Mouse (Mus musculus): ENCODE measurements around the gene Pcolce. TPM values are rescaled to one million over a fixed set of nuclear protein-coding genes. Genes with fewer than 3 reads are reported as not detected.

Gene Pcolce
- polyA plus RNA-seq, 1 experiment from 2014 or later = 133 TPM

- Histone ChIP-seq H3K27ac (replicated peaks; ENCODE audit: low read depth, low read length) (no peak overlapping the region), H3K9me3 (replicated peaks; ENCODE audit: control insufficient read depth, low read length) (no peaks in the 10 kb centered on the region), H3K27me3 (ENCODE audit: control insufficient read depth, insufficient read depth, low read length) (0 out of 2 replicates have a peak, but pooled peaks cover 3% of the 10 kb centered on the region), H3K4me3 (ENCODE audit: low read depth, low read length) (no peak overlapping the region), H3K36me3 (replicated peaks; ENCODE audit: control insufficient read depth, insufficient read depth, low read depth, low read length) (no peaks in the 10 kb centered on the region), H3K4me2 (ENCODE audit: low read depth, low read length) (no peak overlapping the region), H3K9ac (replicated peaks; ENCODE audit: low read length) (no peak overlapping the region), H3K4me1 (ENCODE audit: control insufficient read depth, insufficient read depth, low read length) (peaks cover 5% of the 10 kb centered on the region; the same call in 1 of the 2 replicates)
- ATAC-seq (replicated peaks; ENCODE audit: insufficient number of reproducible peaks, low FRiP score, low TSS enrichment, low read depth) = no peak
- no peak for DNase-seq (ENCODE audit: low spot score)
- 81% methylated on average over 6 of the region's 6 CpGs for WGBS
Observed at GRCm38 (mm10) chr5:137580246-137580645, 33.3 kb downstream of the Pcolce start.

DNA sequence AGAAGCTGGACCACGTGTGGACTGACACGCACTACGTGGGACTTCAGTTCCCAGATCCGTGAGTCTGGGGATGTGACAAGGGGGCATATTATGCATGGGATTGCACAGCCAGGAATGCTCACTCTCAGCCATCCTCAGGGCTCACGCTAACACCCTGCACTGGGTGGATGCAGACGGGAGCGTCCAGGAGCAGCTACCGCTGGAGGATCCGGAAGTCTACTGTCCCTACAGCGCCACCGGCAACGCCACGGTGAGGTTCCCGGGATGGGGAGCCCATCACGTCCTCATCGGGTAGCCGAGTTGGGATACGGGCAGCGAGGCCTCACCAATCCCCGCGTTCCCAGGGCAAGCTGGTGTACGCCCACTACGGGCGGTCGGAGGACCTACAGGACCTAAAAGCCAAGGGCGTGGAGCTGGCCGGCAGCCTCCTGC, 39.1 kb downstream of the Pcolce start:
- no peak for ATAC-seq (replicated peaks; ENCODE audit: insufficient number of reproducible peaks, low FRiP score, low TSS enrichment, low read depth)
- DNase-seq (ENCODE audit: low spot score) = peak; percentile 49
- H3K36me3 ChIP-seq (replicated peaks; ENCODE audit: control insufficient read depth, insufficient read depth, low read depth, low read length) = no peaks in the 10 kb centered on the region
- H3K27me3 ChIP-seq (ENCODE audit: control insufficient read depth, insufficient read depth, low read length) = no peaks in the 10 kb centered on the region
- no peaks in the 10 kb centered on the region for H3K9me3 ChIP-seq (replicated peaks; ENCODE audit: control insufficient read depth, low read length)
- peak overlapping the region; percentile 51 for H3K4me2 ChIP-seq (ENCODE audit: low read depth, low read length)
- H3K4me3 ChIP-seq (ENCODE audit: low read depth, low read length) = peak overlapping the region; percentile 10; the same call in 1 of the 2 replicates
- WGBS = 4% methylated on average over 27 of the region's 27 CpGs
- H3K9ac ChIP-seq (replicated peaks; ENCODE audit: low read length) = peak overlapping the region; percentile 44
- no peak overlapping the region for H3K27ac ChIP-seq (replicated peaks; ENCODE audit: low read depth, low read length)
- no peaks in the 10 kb centered on the region for H3K4me1 ChIP-seq (ENCODE audit: control insufficient read depth, insufficient read depth, low read length)

- no peak for ATAC-seq (replicated peaks; ENCODE audit: insufficient number of reproducible peaks, low FRiP score, low TSS enrichment, low read depth)
- DNase-seq (ENCODE audit: low spot score) = no peak
- Histone ChIP-seq H3K9me3 (replicated peaks; ENCODE audit: control insufficient read depth, low read length) (no peaks in the 10 kb centered on the region), H3K27ac (replicated peaks; ENCODE audit: low read depth, low read length) (no peak overlapping the region), H3K4me3 (ENCODE audit: low read depth, low read length) (no peak overlapping the region), H3K4me2 (ENCODE audit: low read depth, low read length) (no peak overlapping the region), H3K9ac (replicated peaks; ENCODE audit: low read length) (no peak overlapping the region), H3K27me3 (ENCODE audit: control insufficient read depth, insufficient read depth, low read length) (no peaks in the 10 kb centered on the region), H3K36me3 (replicated peaks; ENCODE audit: control insufficient read depth, insufficient read depth, low read depth, low read length) (no peaks in the 10 kb centered on the region), H3K4me1 (ENCODE audit: control insufficient read depth, insufficient read depth, low read length) (no peaks in the 10 kb centered on the region)
- 77% methylated on average over 17 of the region's 17 CpGs for WGBS
Observed at GRCm38 (mm10) chr5:137570691-137571586, 42.6 kb downstream of the Pcolce start.

GRCm38 (mm10) chr5:137570181-137570580, 43.4 kb downstream of the Pcolce start:
- H3K27me3 ChIP-seq (ENCODE audit: control insufficient read depth, insufficient read depth, low read length) = no peaks in the 10 kb centered on the region
- H3K4me2 ChIP-seq (ENCODE audit: low read depth, low read length) = no peak overlapping the region
- H3K9ac ChIP-seq (replicated peaks; ENCODE audit: low read length) = no peak overlapping the region
- H3K27ac ChIP-seq (replicated peaks; ENCODE audit: low read depth, low read length) = no peak overlapping the region
- H3K36me3 ChIP-seq (replicated peaks; ENCODE audit: control insufficient read depth, insufficient read depth, low read depth, low read length) = no peaks in the 10 kb centered on the region
- no peaks in the 10 kb centered on the region for H3K9me3 ChIP-seq (replicated peaks; ENCODE audit: control insufficient read depth, low read length)
- 59% methylated on average over 7 of the region's 7 CpGs for WGBS
- H3K4me1 ChIP-seq (ENCODE audit: control insufficient read depth, insufficient read depth, low read length) = no peaks in the 10 kb centered on the region
- no peak for DNase-seq (ENCODE audit: low spot score)
- no peak for ATAC-seq (replicated peaks; ENCODE audit: insufficient number of reproducible peaks, low FRiP score, low TSS enrichment, low read depth)
- no peak overlapping the region for H3K4me3 ChIP-seq (ENCODE audit: low read depth, low read length)

- Histone ChIP-seq H3K9ac (replicated peaks; ENCODE audit: low read length) (no peak within 1 kb of the TSS), H3K9me3 (replicated peaks; ENCODE audit: control insufficient read depth, low read length) (no peaks in the 10 kb centered on the region), H3K27ac (replicated peaks; ENCODE audit: low read depth, low read length) (no peak within 1 kb of the TSS), H3K4me2 (ENCODE audit: low read depth, low read length) (0 out of 2 replicates have a peak within 1 kb of the TSS, but pooled peaks have one; percentile 10), H3K4me3 (ENCODE audit: low read depth, low read length) (no peak within 1 kb of the TSS), H3K36me3 (replicated peaks; ENCODE audit: control insufficient read depth, insufficient read depth, low read depth, low read length) (no peaks in the 10 kb centered on the region), H3K27me3 (ENCODE audit: control insufficient read depth, insufficient read depth, low read length) (no peaks in the 10 kb centered on the region), H3K4me1 (ENCODE audit: control insufficient read depth, insufficient read depth, low read length) (no peaks in the 10 kb centered on the region)
- DNase-seq (ENCODE audit: low spot score) (no peak), ATAC-seq (replicated peaks; ENCODE audit: insufficient number of reproducible peaks, low FRiP score, low TSS enrichment, low read depth) (no peak)
- 36% methylated on average over 9 of the region's 9 CpGs for WGBS
Observed at GRCm38 (mm10) chr5:137569665-137570064, 43.9 kb downstream of the Pcolce start, which contains the start of gene Tfr2. Tfr2 (plus strand) TSS chr5:137569840.

- WGBS = 78% methylated on average over 12 of the region's 12 CpGs
- no peak for ATAC-seq (replicated peaks; ENCODE audit: insufficient number of reproducible peaks, low FRiP score, low TSS enrichment, low read depth)
- DNase-seq (ENCODE audit: low spot score) = no peak
- H3K36me3 ChIP-seq (replicated peaks; ENCODE audit: control insufficient read depth, insufficient read depth, low read depth, low read length) = no peaks in the 10 kb centered on the region
- no peaks in the 10 kb centered on the region for H3K4me1 ChIP-seq (ENCODE audit: control insufficient read depth, insufficient read depth, low read length)
- H3K27ac ChIP-seq (replicated peaks; ENCODE audit: low read depth, low read length) = no peak overlapping the region
- no peaks in the 10 kb centered on the region for H3K27me3 ChIP-seq (ENCODE audit: control insufficient read depth, insufficient read depth, low read length)
- H3K9ac ChIP-seq (replicated peaks; ENCODE audit: low read length) = no peak overlapping the region
- no peaks in the 10 kb centered on the region for H3K9me3 ChIP-seq (replicated peaks; ENCODE audit: control insufficient read depth, low read length)
- no peak overlapping the region for H3K4me3 ChIP-seq (ENCODE audit: low read depth, low read length)
- H3K4me2 ChIP-seq (ENCODE audit: low read depth, low read length) = no peak overlapping the region
Observed at GRCm38 (mm10) chr5:137569031-137569430, 44.6 kb downstream of the Pcolce start.

DNA sequence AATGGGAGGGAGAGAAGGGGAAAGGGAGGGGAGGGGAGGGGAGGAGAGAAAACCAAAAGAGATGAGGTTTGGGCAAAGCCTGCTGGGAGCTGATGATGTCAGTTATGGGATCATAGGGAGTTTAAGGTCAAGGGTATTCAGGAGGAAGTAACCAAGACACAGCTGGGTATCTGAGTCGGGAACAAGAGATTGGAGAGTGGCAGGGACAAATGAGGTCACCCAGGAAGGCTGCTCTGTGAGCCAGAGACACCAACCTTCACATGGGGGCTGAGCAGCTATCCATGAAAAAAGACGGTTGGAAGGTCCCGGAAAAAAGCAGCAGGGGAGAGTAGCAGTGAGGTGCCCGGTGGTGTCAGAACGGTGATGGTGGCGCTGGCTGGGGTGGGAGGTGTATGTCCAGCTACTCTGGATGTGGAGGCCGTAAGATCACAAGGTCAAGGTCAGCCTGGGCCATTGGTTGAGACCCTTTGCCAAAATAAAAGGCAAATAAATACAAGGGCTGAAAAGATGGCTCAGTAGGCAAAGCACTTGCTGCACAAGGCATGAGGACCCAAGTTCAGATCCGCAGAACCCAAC, 45.3 kb downstream of the Pcolce start:
- no peak overlapping the region for H3K27ac ChIP-seq (replicated peaks; ENCODE audit: low read depth, low read length)
- H3K4me3 ChIP-seq (ENCODE audit: low read depth, low read length) = no peak overlapping the region
- no peaks in the 10 kb centered on the region for H3K36me3 ChIP-seq (replicated peaks; ENCODE audit: control insufficient read depth, insufficient read depth, low read depth, low read length)
- WGBS = 84% methylated on average over 8 of the region's 8 CpGs
- ATAC-seq (replicated peaks; ENCODE audit: insufficient number of reproducible peaks, low FRiP score, low TSS enrichment, low read depth) (no peak), DNase-seq (ENCODE audit: low spot score) (no peak)
- H3K4me1 ChIP-seq (ENCODE audit: control insufficient read depth, insufficient read depth, low read length) = no peaks in the 10 kb centered on the region
- H3K4me2 ChIP-seq (ENCODE audit: low read depth, low read length) = no peak overlapping the region
- H3K27me3 ChIP-seq (ENCODE audit: control insufficient read depth, insufficient read depth, low read length) = no peaks in the 10 kb centered on the region
- no peaks in the 10 kb centered on the region for H3K9me3 ChIP-seq (replicated peaks; ENCODE audit: control insufficient read depth, low read length)
- H3K9ac ChIP-seq (replicated peaks; ENCODE audit: low read length) = no peak overlapping the region

GRCm38 (mm10) chr5:137566416-137566815, 47.2 kb downstream of the Pcolce start:
- 95% methylated on average over 5 of the region's 5 CpGs for WGBS
- Histone ChIP-seq H3K9ac (replicated peaks; ENCODE audit: low read length) (no peak overlapping the region), H3K4me3 (ENCODE audit: low read depth, low read length) (no peak overlapping the region), H3K36me3 (replicated peaks; ENCODE audit: control insufficient read depth, insufficient read depth, low read depth, low read length) (no peaks in the 10 kb centered on the region), H3K27ac (replicated peaks; ENCODE audit: low read depth, low read length) (no peak overlapping the region), H3K9me3 (replicated peaks; ENCODE audit: control insufficient read depth, low read length) (no peaks in the 10 kb centered on the region), H3K27me3 (ENCODE audit: control insufficient read depth, insufficient read depth, low read length) (no peaks in the 10 kb centered on the region), H3K4me1 (ENCODE audit: control insufficient read depth, insufficient read depth, low read length) (no peaks in the 10 kb centered on the region), H3K4me2 (ENCODE audit: low read depth, low read length) (no peak overlapping the region)
- DNase-seq (ENCODE audit: low spot score) (no peak), ATAC-seq (replicated peaks; ENCODE audit: insufficient number of reproducible peaks, low FRiP score, low TSS enrichment, low read depth) (no peak)

All from embryonic facial prominence, embryonic 11.5 days (tissue).